Mouse (Mus musculus): Measurements from ENCODE around the gene Dusp19. TPM values are rescaled to one million over a fixed set of nuclear protein-coding genes. Genes with fewer than 3 reads are reported as not detected.

Dusp19 gene
- 11.8 TPM for polyA plus RNA-seq (2014; fragmentation: Illumina TruSeq; extraction: RNeasy Lipid Tissue Mini Kit (QIAGEN cat#74804); ENCODE audit: low read depth, low replicate concordance)

GRCm38 (mm10) chr2:80616854-80617737 is at the start of gene Dusp19, which contains the start of gene Nup35:
Gene Dusp19, plus strand, starts transcription at chr2:80617045.
Gene Nup35, plus strand, starts transcription at chr2:80617236.

GRCm38 (mm10) chr2:80581043-80581711 is 35.7 kb upstream of the Dusp19 start, which contains the start of gene Nckap1:
Gene Nckap1, minus strand, starts transcription at chr2:80581380.

Other genes starting within 250 kb of the Dusp19 start
- 12.2 TPM for gene Frzb, start 169.4 kb upstream of the Dusp19 start, polyA plus RNA-seq (2014; fragmentation: Illumina TruSeq; extraction: RNeasy Lipid Tissue Mini Kit (QIAGEN cat#74804); ENCODE audit: low read depth, low replicate concordance)
- gene Nckap1, start 35.7 kb upstream of the Dusp19 start, polyA plus RNA-seq (2014; fragmentation: Illumina TruSeq; extraction: RNeasy Lipid Tissue Mini Kit (QIAGEN cat#74804); ENCODE audit: low read depth, low replicate concordance): 88.8 TPM
- 185 TPM for gene Nup35, start 191 bp downstream of the Dusp19 start, polyA plus RNA-seq (2014; fragmentation: Illumina TruSeq; extraction: RNeasy Lipid Tissue Mini Kit (QIAGEN cat#74804); ENCODE audit: low read depth, low replicate concordance)